Mouse (Mus musculus) lung, embryonic 16.5 days (tissue): ENCODE measurements around the gene Kcnc1. TPM values are rescaled to one million over a fixed set of nuclear protein-coding genes. Genes with fewer than 3 reads are reported as not detected.

ENCODE experiments used
- ATAC-seq: fragments of 200-750 bp; cut with Nextera tagmentation; 2 replicates; pipeline ENCODE4 v1.8.0; 2017; ENCODE audit warnings: low read depth, mild to moderate bottlenecking, moderate library complexity
- H3K27ac ChIP-seq: fragments of 300-500 bp; sonication (generic); 2 replicates; pipeline ENCODE4 v1.5.1; 2014; ENCODE audit warnings: mild to moderate bottlenecking, control low read depth, low read length
- H3K27me3 ChIP-seq: fragments of 300-500 bp; sonication (generic); 2 replicates; pipeline ENCODE4 v1.6.1; 2014; ENCODE audit warnings: low read depth, low read length, mixed read lengths; ENCODE audit not compliant: control insufficient read depth, insufficient read depth
- H3K36me3 ChIP-seq: fragments of 300-500 bp; sonication (generic); 2 replicates; pipeline ENCODE4 v1.6.1; 2014; ENCODE audit warnings: low read length; ENCODE audit not compliant: control insufficient read depth, insufficient read depth
- H3K4me1 ChIP-seq: fragments of 300-500 bp; sonication (generic); replicated peaks from 2 replicates; pipeline ENCODE4 v1.6.1; 2014; ENCODE audit warnings: low read length, mixed read lengths; ENCODE audit not compliant: control insufficient read depth, insufficient read depth
- H3K4me2 ChIP-seq: fragments of 300-500 bp; sonication (generic); 2 replicates; pipeline ENCODE4 v1.6.1; 2014; ENCODE audit warnings: low read depth, low read length, control low read depth
- H3K4me3 ChIP-seq: fragments of 300-500 bp; sonication (generic); 2 replicates; pipeline ENCODE4 v1.5.1; 2014; ENCODE audit warnings: mild to moderate bottlenecking, low read length, control low read depth
- H3K9ac ChIP-seq: fragments of 300-500 bp; sonication (generic); 2 replicates; pipeline ENCODE4 v1.6.1; 2014; ENCODE audit warnings: low read length, control low read depth
- H3K9me3 ChIP-seq: fragments of 300-500 bp; sonication (generic); 2 replicates; pipeline ENCODE4 v1.6.1; 2016; ENCODE audit warnings: low read length; ENCODE audit not compliant: control insufficient read depth
- WGBS: fragments of 180-500 bp; shearing (Covaris S2); extraction: QIAGEN DNeasy Blood & Tissue Kit; methylation state at CpG from one replicate; pipeline ENCODE4 v1.1.7; 2014; 5-methylcytosine and 5-hydroxymethylcytosine counted together
- polyA plus RNA-seq: library from polyadenylated mRNA; unstranded; fragments of >200 nt; fragmentation: Nextera tagmentation; extraction: Ambion mirVana; gene quantifications from 2 replicates; pipeline ENCODE4 v1.2.1, GENCODE M21; 2015

The Kcnc1 gene
- polyA plus RNA-seq, 1 experiment from 2014 or later, result 0.30 TPM

DNA sequence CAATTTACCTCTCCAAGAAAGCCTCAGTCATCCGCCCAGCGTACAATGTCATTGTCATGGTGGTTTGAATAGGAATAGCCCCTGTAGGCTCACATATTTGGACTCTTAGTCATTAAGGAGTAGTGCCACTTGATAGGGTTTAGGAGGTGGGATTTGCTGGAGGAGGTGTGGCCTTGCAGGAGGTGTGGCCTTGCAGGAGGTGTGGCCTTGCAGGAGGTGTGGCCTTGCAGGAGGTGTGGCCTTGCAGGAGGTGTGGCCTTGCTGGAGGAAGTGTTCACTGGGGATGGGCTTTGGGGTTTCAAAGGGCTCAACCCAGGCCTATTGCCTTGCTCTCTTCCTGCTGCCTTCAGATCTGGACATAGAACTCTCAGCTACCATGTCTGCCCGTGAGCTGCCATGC is 81.2 kb downstream of the Kcnc1 start:
- ATAC-seq, result no peak
- no peaks in the 10 kb centered on the region for H3K9me3 ChIP-seq
- no peak overlapping the region for H3K27ac ChIP-seq
- peaks cover 8% of the 10 kb centered on the region; the same call in 1 of the 2 replicates for H3K4me1 ChIP-seq
- no peaks in the 10 kb centered on the region for H3K36me3 ChIP-seq
- H3K9ac ChIP-seq, result no peak overlapping the region
- H3K4me3 ChIP-seq, result no peak overlapping the region
- no peak overlapping the region for H3K4me2 ChIP-seq
- WGBS, result 91% methylated on average over 3 of the region's 3 CpGs
- H3K27me3 ChIP-seq, result no peaks in the 10 kb centered on the region

DNA sequence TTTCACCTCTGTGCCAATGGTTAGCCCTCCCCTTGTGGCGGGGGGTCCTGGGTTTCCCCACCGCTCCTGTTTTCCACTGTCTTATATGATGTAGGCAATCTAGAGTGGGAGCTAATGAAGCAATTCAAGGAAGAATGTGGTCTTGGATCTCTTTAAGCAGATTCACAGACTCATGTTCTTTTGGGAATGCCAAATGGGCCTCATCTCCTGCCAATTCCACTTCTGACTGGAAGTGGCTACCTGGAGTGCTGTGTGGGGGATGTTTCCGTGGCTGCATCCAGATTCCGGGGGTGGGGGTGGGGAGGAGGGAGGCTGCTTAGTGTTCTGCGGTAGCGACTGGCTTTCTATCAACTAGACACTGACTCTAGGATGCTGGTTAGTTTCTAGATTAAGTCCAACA is 83.5 kb downstream of the Kcnc1 start:
- WGBS, result 57% methylated on average over 6 of the region's 6 CpGs
- ATAC-seq, result no peak
- no peaks in the 10 kb centered on the region for H3K36me3 ChIP-seq
- H3K4me1 ChIP-seq, result peaks cover 9% of the 10 kb centered on the region; the same call in 1 of the 2 replicates
- no peak overlapping the region for H3K9ac ChIP-seq
- no peak overlapping the region for H3K4me2 ChIP-seq
- no peaks in the 10 kb centered on the region for H3K9me3 ChIP-seq
- H3K27ac ChIP-seq, result no peak overlapping the region
- H3K4me3 ChIP-seq, result no peak overlapping the region
- H3K27me3 ChIP-seq, result no peaks in the 10 kb centered on the region

DNA sequence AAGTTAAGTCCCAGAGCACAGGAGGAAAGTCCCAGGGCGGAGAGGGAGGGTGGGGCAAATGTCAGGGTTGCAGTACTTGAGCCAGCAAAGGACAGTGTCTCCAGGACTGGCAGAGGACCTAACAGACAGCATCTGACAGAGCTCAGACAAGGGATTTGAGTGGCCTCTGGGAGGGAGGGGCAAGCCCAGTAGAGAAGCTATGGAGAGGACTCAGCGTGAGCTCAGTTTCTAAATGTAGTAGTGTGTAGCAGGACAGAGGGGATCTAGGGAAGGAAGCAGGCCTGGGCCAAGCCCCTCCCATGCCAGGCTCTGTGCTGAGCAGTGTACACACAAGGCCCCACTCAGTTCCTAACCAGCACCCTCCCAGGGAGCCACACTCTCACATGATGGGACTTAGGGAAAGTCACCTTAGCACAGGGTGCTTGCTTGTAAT is 85.8 kb downstream of the Kcnc1 start:
- no peaks in the 10 kb centered on the region for H3K9me3 ChIP-seq
- H3K4me3 ChIP-seq, result no peak overlapping the region
- H3K36me3 ChIP-seq, result no peaks in the 10 kb centered on the region
- H3K27ac ChIP-seq, result no peak overlapping the region
- H3K4me1 ChIP-seq, result peaks cover 9% of the 10 kb centered on the region; the same call in 1 of the 2 replicates
- 36% methylated on average over 2 of the region's 2 CpGs for WGBS
- H3K27me3 ChIP-seq, result no peaks in the 10 kb centered on the region
- no peak overlapping the region for H3K9ac ChIP-seq
- ATAC-seq, result peak; percentile 81
- H3K4me2 ChIP-seq, result no peak overlapping the region

DNA sequence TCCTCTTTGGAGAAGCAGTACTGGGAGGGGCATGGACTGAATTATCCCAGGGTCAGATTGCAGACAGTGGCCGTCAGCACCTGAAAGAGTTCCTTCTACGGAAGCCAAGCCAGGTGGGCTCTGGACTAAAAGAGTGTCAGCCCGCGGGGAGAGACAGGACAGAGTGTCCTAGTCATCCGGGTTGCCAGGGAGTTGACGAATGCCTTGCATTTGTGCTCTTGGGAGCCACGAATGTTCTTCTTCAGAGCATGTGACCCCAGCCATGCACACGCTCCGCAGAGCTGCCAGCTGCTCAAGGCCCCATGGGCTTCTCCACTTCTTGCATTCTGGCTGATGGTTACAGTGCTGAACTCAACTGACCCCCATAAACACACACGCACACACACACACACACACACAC is 86.8 kb downstream of the Kcnc1 start:
- no peak overlapping the region for H3K4me2 ChIP-seq
- 65% methylated on average over 10 of the region's 10 CpGs for WGBS
- no peak overlapping the region for H3K9ac ChIP-seq
- H3K4me1 ChIP-seq, result peaks cover 9% of the 10 kb centered on the region; the same call in 1 of the 2 replicates
- H3K27ac ChIP-seq, result no peak overlapping the region
- H3K36me3 ChIP-seq, result no peaks in the 10 kb centered on the region
- H3K9me3 ChIP-seq, result no peaks in the 10 kb centered on the region
- no peaks in the 10 kb centered on the region for H3K27me3 ChIP-seq
- ATAC-seq, result no peak
- no peak overlapping the region for H3K4me3 ChIP-seq

DNA sequence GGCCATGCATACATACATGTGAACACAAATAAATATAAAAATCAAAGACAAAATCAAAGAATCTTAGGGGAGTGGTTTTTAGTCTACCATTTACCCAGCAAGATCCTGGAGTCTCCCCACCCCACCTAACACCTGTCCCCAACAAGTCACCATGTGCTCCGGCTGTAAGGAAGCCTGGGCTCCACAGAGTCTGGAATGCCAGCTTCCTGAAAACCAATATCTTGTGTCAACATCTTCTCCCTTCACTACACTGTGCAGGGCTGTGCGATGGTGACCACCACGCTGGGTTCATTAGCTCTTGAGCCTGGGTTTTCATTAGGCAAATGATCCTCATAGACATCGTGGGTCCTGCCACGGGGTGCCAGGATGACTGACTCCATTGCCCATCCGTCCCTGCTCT is 87.9 kb downstream of the Kcnc1 start:
- Histone ChIP-seq H3K9ac (no peak overlapping the region), H3K27ac (no peak overlapping the region), H3K4me1 (peaks cover 9% of the 10 kb centered on the region; the same call in 1 of the 2 replicates), H3K4me2 (no peak overlapping the region), H3K27me3 (no peaks in the 10 kb centered on the region), H3K4me3 (no peak overlapping the region), H3K36me3 (no peaks in the 10 kb centered on the region), H3K9me3 (no peaks in the 10 kb centered on the region)
- 60% methylated on average over 6 of the region's 6 CpGs for WGBS
- no peak for ATAC-seq

DNA sequence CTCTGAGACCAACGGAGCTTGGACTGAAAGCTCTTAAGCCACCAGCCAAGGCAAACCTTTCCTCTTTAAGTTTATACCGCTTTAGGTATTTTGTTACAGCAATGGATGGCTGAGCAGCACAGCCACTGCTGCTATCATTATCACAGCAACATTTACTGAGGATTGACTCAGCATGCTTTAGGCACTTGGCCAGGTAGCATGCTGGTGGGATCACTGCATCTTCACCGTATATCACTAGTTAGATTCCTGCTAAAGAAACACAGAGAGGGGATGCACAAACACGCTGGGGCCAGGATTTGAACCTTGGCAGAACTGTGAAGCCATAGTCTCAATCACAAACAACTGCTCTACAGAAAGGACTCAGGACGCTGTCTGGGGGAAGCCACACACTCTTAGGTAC is 90.5 kb downstream of the Kcnc1 start:
- Histone ChIP-seq H3K27me3 (no peaks in the 10 kb centered on the region), H3K4me1 (peaks cover 8% of the 10 kb centered on the region; the same call in 1 of the 2 replicates), H3K36me3 (no peaks in the 10 kb centered on the region), H3K27ac (peak overlapping the region; percentile 11; the same call in 1 of the 2 replicates), H3K9me3 (no peaks in the 10 kb centered on the region), H3K4me2 (no peak overlapping the region), H3K4me3 (no peak overlapping the region), H3K9ac (no peak overlapping the region)
- WGBS, result 66% methylated on average over 5 of the region's 5 CpGs
- ATAC-seq, result no peak

DNA sequence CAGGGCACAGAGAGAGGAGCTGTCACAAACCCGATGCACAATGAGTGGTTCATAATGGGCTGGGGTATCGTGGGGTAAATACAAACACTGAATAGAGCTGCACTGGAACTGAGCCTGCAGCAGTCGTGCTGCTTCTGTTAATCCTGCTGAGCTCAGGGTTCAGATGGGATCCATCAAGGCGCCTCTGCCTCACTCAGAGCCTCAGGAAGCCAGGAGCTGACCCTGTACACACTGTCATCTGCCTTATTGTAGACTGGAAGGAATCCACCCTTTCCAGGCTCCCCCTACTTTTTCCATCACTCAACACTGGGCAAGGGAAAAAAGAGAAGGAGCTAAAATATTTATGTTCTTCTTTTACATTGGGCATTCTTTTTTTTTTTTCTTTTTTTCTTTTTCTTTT is 91.1 kb downstream of the Kcnc1 start:
- ATAC-seq, result peak; percentile 95
- Histone ChIP-seq H3K9ac (no peak overlapping the region), H3K9me3 (no peaks in the 10 kb centered on the region), H3K36me3 (no peaks in the 10 kb centered on the region), H3K27ac (peak overlapping the region; percentile 11; the same call in 1 of the 2 replicates), H3K4me3 (no peak overlapping the region), H3K4me2 (no peak overlapping the region), H3K4me1 (peaks cover 2% of the 10 kb centered on the region; the same call in 1 of the 2 replicates), H3K27me3 (no peaks in the 10 kb centered on the region)
- WGBS, result 30% methylated on average over 4 of the region's 4 CpGs

Other genes starting within 250 kb of the Kcnc1 start
- 2.5 and 3.2 TPM in 2 replicates for gene Abcc8, start 216.5 kb upstream of the Kcnc1 start, polyA plus RNA-seq
- gene Ush1c, start 158.0 kb upstream of the Kcnc1 start, polyA plus RNA-seq, result 0.19 and 0.20 TPM in 2 replicates
- not detected in 2 replicates for gene Otog, start 155.5 kb upstream of the Kcnc1 start, polyA plus RNA-seq
- 0.65 and 1.1 TPM in 2 replicates for gene Myod1, start 20.0 kb upstream of the Kcnc1 start, polyA plus RNA-seq
- gene Sergef, start 243.3 kb downstream of the Kcnc1 start, polyA plus RNA-seq, result 13.3 and 14.4 TPM in 2 replicates